Mouse (Mus musculus): ENCODE data around the gene Rhbg. TPM values are rescaled to one million over a fixed set of nuclear protein-coding genes. Genes with fewer than 3 reads are reported as not detected.

Gene Rhbg
- total RNA-seq, 2 experiments from 2014 or later = not detected

DNA sequence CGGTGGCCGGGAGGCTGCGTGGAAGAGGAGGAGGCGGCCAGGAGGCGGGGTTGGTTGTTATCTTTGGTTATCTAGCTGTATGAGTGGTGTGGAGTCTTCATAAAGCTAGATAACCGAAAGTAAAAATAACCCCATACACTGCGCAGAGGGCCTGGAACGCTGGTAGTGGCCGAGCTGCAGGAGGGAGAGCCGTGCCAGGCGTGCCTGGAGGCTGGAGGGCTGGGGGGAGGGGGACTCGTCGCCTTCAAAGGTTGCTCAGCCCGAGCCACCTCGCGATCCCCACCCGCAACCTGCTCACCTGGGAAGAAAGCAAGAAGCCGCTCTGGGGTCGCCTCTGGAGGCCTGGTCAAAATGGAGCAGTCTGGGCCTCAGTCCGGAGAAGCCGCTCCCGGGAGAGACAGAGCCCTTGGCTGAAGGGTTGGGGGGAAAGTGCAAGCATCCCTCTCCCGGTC is 38.9 kb downstream of the Rhbg start:
- intact Hi-C loops (cut with DNase I) = no loop called here
- peak in 1 of 2 experiments; percentile 56 for DNase-seq (ENCODE audit: low spot score in 2 of 2)

DNA sequence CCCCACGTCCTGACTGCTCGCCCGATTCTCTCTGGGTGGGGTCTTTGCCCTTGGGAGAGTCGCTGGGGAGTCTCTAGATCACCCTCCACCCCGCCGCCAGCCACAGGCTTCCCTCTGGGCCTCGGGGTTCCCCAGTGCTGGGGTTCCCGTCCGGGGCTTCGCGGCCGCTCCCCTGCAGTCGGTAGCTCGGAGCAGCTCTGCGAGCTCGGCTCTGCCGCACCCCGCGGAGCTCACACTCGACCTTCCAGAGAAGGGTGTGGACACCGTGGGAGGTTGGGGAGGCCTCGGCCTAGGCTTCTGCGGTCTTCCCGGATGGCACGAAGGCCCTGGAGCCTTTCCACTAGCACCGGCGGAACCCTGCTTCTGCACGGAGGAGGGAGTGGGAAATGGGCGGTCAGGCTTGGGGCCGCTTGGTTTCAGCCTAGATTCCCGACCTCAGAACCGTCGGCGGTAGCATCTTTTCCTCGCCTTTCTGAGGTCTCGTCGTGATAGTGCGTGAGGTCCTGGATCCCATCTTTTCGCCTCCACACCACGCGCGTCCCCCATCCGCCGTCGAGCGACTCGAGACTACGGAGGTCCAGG is 39.4 kb downstream of the Rhbg start:
- DNase-seq (ENCODE audit: low spot score in 2 of 2) = no peak
- intact Hi-C loops (cut with DNase I) = no loop called here

DNA sequence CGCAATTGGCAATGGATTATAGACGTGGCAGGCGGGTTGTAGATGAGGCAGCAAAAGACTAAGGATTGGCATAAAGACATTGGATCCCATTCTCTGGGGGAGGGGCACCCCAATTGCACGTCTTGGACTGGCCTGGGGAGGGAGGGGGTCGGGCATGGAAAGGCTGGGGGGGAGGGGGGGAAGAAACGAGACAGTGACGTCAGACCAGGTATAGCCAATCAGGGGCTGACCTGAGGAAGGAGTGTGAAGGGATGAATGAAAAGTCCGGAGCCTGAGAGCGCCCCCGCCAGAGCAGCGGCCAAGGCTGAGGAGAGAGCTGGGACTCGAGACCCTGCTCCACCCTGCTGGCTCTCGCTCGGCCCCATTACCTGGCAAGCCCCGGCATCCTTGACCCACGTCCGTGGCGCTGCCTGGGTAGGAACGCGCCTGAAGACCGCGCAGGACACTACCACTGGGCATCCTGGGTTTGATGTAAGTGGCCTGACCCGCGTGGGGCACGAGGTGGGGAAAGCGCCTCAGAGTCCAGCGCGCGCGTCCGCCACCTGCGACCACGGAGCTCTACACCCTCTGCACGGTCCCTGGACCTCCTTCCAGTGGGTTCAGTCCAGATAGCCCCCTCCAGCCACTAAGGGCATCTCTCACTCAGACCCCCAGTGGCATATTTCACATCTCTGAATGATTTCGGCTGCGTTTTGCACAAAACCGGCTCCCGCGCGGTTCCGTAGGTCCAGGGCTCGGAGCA is 40.1 kb downstream of the Rhbg start:
- DNase-seq (ENCODE audit: low spot score in 2 of 2) = peak; percentile 79 to 91
- intact Hi-C loops (cut with DNase I) = no loop called here

DNA sequence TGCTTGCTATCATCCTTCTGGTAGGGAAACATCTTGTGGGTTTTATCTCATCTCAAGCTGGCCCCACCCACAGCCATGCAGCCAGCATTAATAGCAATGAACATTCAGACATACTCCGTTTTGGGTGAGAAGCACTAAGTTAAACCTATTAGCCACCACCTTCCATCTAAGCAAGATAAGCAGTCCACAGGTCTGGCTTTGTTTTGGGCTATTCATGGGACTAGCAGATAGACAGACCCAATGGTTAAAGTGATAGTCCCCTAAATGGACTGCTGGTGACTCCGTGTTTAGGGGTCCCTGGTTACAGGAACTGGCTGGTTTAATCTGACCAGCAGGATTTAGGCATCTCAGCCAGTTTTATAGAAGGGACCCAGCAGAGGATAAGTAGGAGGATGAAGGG is 41.5 kb downstream of the Rhbg start:
- DNase-seq (ENCODE audit: low spot score in 2 of 2) = peak in 1 of 2 experiments; percentile 31
- intact Hi-C loops (cut with DNase I) = no loop called here

DNA sequence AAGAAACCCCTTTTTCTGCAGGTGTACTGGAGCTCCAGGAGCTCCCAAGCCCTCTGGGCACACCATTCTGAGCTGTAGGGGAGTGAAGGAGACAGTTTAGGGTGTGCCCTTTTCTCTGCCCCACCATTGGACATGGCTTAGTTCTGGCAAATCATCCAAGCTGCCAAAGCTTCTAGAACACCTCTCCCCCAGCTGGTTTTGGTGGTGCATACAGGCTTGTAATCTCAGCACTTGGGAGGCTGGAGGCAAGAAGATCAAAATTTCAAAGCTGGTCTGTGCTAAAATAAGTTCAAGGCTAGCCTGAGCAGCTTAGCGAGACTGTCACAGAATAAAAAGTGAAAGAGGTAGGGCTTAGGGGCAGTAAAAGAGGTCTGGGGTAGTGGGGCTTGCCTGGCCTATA is 42.2 kb downstream of the Rhbg start:
- intact Hi-C loops (cut with DNase I) = no loop called here
- DNase-seq (ENCODE audit: low spot score in 2 of 2) = peak in 1 of 2 experiments; percentile 24

DNA sequence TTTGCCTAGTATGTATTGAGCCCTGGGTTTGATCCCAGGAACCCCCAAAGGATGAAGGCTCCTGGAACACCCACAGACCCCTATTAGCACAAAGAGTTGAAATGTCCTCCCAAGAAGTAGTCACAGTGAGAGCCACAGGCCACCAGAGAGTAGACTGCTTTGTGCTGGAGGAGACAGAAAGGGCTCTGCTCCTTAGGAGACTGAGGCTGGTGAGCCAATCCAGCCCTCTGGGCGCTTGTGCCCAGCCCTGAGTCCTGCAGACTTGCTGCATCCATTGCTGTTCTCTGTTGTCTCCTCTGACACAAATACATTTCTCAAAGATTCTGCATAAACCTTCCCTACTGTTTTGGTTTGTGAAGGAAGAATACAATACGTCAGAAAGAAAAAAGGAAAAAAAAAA is 43.6 kb downstream of the Rhbg start:
- intact Hi-C loops (cut with DNase I) = no loop called here
- DNase-seq (ENCODE audit: low spot score in 2 of 2) = no peak

DNA sequence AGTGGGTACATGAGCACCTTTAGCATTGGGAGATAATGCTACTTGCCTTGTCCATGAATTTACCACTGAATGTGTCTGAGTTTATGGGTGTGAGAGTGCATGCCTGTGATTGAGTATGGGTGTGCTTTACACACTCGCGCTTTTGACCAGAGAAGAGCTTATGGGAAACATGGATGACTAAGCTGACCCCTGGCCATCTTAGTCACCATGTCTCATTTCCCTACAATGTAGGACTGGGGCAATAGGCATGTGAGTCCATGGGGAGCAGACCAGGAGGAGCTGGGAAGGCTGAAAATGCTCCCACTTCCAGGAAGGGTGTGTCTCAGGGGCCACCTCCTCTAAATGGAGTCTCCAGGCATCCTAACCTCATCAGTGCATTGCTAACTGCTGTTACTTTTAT is 44.4 kb downstream of the Rhbg start:
- DNase-seq (ENCODE audit: low spot score in 2 of 2) = no peak
- intact Hi-C loops (cut with DNase I) = no loop called here

DNA sequence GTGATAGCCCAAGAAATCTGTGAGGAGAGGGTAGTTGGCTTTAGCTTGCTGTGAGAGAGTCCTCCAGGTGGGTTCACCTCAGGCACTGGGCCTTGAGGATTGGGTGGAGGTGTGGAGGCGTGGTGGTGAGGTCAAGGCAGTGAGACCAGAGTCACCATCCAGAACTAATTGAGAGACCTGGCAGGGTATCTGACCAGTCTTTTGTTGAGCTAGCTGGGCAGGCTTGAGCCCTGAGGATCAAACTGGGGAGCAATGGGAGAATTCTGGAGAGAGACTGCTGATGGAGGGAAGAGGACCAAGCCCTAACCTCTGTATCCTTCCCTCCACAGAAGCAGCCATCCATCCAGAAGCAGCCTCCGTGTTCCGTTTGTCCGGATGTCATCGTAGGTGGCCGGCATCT is 45.2 kb downstream of the Rhbg start:
- peak in 1 of 2 experiments; percentile 11 for DNase-seq (ENCODE audit: low spot score in 2 of 2)
- intact Hi-C loops (cut with DNase I) = no loop called here

DNA sequence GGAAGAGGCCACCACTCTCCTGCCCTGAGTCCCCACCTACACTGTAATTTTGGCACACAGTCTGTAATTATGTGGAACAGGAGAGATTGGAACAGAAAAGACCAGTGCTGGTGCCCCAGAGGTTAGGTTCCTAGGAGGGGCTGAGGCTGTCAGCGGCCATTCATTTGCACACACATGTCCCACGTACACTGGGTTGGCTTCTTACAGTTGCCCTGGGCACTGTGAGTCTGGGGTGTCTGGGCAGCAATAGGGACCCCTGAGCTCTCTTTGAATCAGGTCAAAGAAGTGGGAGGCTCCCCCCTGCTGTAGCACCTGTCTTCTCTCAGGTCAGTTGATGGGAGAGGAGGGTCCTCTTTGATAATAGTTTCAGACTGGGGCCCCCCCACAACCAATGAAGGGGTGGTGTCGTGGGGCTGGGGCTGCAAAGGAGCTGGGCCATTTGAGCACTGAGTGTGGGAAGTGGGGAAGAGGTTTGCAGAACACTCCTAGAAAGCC is 46.2 kb downstream of the Rhbg start:
- peak in 1 of 2 experiments; percentile 28 for DNase-seq (ENCODE audit: low spot score in 2 of 2)
- intact Hi-C loops (cut with DNase I) = no loop called here

DNA sequence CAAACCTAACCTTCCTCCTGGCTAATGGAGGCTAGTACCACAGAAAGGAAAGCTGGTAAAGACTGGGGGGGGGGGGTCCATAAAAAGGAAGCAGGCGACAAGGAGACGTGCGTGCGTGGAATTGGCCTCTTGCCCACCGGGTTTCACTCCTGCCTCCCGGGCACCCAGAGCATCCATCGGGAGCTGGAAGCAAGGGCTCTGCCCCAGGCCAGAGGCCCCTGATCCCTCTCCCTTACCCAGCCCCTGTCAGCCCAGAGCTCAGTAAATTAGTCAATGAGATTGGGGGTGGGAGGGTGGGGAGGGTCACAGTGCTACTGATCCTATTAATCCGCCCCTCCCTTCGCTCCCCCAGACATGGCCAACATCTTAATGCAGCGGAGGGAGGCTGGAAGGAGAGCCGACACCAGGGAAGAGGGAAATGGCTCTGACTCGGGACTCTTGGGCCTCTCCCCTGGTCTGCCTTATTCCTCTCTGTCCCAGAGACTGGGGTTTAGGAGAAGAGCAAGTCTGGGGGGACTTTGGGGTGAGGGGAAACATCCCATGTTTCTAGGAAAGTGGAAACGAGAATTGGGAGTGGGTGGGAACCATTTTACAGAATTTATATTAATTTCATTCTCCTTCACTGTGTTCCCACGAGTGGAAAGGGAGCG is 46.9 kb downstream of the Rhbg start:
- peak in 1 of 2 experiments; percentile 23 for DNase-seq (ENCODE audit: low spot score in 2 of 2)

DNA sequence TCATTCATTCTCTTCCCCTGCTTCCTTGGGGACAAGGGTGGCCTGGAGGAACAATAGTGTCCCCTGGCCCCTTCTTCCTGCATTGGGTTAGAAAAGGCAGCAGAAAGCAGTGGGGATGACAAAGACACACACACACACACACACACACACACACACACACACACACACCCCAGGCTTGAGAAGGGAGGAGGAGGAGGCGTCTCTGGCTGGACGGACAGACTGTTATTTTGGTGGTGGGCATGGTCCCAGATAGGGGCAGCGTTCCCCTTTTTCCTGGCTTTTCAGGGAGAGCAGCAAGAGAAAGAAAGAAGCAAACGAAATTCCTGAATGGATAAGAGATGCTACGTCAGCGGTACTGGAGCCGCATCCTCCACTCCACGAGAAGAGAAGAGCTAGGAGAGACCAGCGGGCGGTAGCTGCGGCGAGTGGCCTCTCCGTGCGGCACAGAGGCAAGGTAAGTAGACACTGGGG is 47.6 kb downstream of the Rhbg start:
- peak; percentile 81 to 87 for DNase-seq (ENCODE audit: low spot score in 2 of 2)
- intact Hi-C loops (cut with DNase I) = no loop called here

More for the DNA sequence above, 46.9 kb downstream of the Rhbg start:
- intact Hi-C loops (cut with DNase I) = no loop called here

DNA sequence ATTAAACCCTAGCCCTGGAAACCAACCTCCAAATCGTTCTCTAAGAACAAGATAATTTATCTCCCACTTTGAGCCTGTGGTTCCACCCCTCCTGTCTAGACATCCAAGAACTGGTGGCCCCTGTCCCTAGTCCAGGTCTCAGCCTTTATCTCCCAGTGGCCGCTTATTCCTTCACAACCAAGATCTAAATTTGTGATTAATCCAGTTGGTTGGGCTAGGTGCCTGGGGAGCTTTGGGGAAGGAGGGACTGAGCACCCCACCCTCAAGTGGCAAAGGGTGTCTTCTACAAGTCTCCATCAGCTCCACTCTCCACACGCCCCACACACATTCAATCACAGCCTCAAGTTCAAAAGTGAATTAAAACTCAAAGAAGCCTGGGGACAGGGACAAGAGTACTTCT is 48.0 kb downstream of the Rhbg start:
- DNase-seq (ENCODE audit: low spot score in 2 of 2) = no peak
- intact Hi-C loops (cut with DNase I) = no loop called here

DNA sequence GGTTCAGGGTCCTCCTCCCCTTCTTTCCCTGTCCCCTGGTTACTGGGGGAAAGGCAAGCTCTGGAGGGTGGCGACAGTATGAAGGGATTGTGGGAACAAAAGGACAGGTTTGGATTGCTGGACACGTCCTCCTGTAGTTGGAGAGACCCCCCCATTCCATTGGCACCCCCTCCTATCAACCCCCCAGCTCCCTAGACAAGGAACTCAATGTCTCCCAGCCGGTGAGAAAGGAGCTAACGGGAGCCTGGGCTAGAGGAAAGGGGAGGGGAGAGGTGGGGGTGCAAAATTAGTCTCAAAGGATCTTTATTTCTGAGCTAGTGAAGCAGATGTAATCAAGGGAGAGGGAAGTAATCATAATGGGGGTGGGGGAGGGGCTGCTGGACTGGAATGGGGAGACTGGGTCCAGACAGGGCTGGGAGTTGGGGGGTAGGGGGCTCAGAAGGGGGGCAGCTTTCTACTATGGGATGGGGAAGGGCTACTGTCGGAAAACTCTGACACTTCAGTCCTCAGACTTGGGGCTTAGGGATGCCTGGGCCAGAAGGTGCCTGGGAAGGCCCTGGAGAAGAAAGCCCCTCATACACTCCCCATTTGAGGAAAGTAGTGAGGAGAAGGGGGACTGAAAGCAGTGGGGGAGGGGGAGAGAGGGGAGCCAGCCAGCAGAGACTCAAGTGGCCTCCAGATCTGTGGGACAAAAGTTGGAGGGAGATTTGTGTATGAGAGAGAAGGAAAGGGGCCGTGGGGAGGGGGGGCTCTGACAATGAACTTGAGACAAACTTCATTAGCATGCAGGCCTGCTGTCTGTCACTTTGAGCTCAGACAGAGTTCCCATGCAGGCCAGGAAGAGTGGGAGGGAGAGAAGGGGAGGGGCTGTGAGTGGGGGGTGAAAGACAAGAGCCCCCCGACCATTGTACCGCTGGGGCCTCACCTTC is 48.7 kb downstream of the Rhbg start:
- intact Hi-C loops (cut with DNase I) = loop anchor here (1.0 kb wide), 1 partner anchor 26 kb away; no protein-coding TSS in a partner anchor
- DNase-seq (ENCODE audit: low spot score in 2 of 2) = peak in 1 of 2 experiments; percentile 67

DNA sequence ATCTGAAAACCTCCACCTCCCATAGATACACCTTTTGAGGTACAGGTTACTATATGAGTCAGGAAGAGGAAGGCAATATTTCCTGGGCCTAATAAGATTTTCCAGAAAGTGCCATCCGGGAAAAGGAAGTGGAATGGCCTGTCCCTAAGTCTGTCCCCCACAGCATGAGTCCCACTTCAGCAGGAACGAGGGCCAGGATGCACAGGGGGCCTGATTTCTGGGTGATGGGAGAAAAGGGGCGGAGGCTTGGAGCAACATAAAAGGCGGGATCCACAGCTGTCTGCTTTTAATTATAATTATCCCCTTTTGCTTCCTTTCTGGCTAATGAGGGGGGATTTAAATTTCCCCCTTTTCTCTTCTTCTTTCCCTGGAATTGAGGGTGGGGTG is 49.3 kb downstream of the Rhbg start:
- intact Hi-C loops (cut with DNase I) = loop anchor here (1.0 kb wide), 1 partner anchor 27 kb away; no protein-coding TSS in a partner anchor
- peak in 1 of 2 experiments; percentile 30 for DNase-seq (ENCODE audit: low spot score in 2 of 2)

DNA sequence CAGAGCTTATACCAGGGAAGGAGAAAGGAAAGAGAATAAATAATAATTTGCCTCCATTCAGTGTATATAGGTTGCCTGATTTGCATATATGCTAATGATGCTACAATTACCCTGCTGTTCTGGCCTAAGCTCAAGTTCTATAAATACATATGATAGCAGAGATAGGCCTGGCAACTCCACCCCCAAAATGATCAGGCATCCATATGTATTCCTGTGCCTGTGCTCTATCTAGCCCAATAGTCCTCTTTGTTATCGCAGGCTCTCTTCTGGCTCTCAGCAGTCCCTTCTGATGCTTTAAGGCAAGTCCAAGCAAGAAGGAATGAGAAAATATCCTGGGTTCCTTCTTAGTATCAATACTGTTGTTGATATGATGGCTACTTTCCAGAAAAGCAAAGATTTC is 49.8 kb downstream of the Rhbg start:
- intact Hi-C loops (cut with DNase I) = loop anchor here (1.0 kb wide), 1 partner anchor 28 kb away; no protein-coding TSS in a partner anchor
- peak in 1 of 2 experiments; percentile 80 for DNase-seq (ENCODE audit: low spot score in 2 of 2)

DNA sequence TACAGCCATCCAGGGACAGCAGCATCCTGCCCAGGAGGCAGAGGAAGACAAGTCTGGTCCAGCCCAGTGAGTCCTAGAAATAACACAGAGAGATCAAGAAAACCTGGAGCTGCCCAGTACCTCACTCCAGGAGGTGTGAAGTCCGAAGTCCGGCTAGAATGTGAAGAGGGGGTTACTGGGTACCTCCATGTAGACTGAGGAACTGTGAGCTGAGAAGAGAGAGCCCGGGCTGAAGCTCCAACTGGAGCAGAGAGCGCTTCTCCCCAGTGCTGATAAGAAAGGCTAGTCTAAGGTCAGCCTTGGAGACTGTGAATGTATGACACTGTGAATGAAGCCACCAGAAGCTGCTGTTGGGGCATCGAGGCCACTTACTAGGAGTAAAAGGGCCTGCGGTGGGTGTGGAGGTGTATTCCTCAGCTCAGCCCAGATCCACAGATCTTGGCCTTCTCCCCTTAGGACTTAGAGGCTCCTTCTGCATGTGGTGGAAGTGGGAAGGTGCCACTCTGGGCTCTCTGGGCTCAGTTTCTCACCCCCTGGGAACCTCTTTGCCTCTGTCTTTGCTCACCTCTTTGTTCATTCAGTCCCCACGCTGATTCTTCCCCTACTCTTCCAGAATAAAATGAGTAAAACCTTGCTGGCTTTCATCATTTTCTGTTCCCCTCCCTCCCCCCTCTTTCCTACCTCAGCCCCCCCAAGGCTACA is 50.4 kb downstream of the Rhbg start:
- intact Hi-C loops (cut with DNase I) = no loop called here
- peak in 1 of 2 experiments; percentile 42 for DNase-seq (ENCODE audit: low spot score in 2 of 2)

DNA sequence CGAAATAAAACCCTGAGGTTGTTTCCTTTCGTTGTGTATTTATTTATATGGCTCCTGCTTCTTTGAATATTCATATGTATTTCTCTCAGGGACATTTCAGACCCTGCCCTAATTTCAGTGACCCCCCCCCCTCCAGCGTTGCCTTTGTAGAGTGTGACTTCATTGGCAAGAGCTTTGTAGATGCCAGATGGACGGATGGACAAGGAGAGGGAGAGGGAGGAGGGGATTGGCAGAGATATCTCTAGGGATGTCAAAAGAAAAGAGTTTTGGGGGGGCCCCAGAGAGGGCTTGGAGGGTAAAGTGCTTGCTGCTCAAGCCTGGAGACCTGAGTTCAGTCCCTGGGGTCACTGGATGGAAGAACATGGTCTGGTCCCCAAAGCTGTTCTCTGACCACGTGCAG is 51.1 kb downstream of the Rhbg start:
- no peak for DNase-seq (ENCODE audit: low spot score in 2 of 2)
- intact Hi-C loops (cut with DNase I) = no loop called here

DNA sequence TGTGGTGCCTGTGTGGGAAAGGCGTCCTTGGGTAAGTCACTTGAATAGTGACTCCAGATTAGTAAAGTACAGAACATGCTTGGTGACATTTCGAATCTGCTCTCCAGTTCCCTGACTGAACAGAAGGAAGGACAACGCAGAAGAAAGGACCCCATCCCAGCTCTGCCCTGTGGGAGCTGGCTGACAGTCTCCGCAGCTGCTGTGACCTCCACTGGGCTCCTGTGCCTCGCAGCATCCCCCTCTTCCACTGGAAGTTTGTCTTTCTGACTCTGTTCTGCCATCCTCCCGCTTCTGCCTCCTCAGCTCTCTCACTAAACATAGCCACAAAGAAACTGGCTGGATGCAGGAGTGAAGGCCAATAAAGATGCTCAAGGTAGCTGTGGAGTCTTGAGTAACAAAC is 51.5 kb downstream of the Rhbg start:
- intact Hi-C loops (cut with DNase I) = no loop called here
- DNase-seq (ENCODE audit: low spot score in 2 of 2) = peak in 1 of 2 experiments; percentile 31

DNA sequence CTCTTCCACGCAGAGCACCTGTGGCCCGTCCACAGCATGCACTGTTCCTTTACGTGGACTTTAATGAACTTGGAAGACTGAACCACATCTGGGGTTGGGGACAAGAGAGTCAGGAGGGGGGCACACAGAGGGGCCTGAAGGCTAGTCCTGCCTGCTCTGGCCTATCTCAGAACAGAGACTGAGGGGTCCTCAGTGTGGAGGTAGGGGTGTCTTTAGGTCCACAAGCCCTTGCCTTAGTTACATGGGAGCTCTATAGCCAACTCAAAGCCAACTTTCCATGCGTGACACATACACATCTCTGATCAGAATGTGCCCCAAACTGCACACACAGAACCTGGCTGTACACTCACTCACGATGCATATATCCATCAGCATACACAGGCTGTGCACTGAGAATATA is 52.9 kb downstream of the Rhbg start:
- intact Hi-C loops (cut with DNase I) = no loop called here

More for the DNA sequence above, 52.9 kb downstream of the Rhbg start:
- DNase-seq (ENCODE audit: low spot score in 2 of 2) = no peak
